8 mouse cellular contexts compared by ENCODE assay signal in genomic region chr11:100646265-100646664, GRCm38 (mm10). TPM values are rescaled to one million over a fixed set of nuclear protein-coding genes. Genes with fewer than 3 reads are reported as not detected.
DNase-seq lines count a peak whose midpoint lies in the region; ATAC-seq and TF ChIP-seq lines count a peak whose summit lies in the region.

No protein-coding gene starts in this region.

- TF ChIP-seq CTCF in Patski (IDR thresholded peaks at IDR 0.05), result peak; percentile 64

- H3K36me3 ChIP-seq in hindbrain, embryonic 11.5 days (ENCODE audit: control insufficient read depth, insufficient read depth, low read length), result no peaks in the 10 kb centered on the region
- H3K36me3 ChIP-seq in hindbrain, embryonic 14.5 days (replicated peaks; ENCODE audit: control insufficient read depth, insufficient read depth), result no peaks in the 10 kb centered on the region
- H3K36me3 ChIP-seq in neural tube, embryonic 11.5 days (ENCODE audit: control insufficient read depth, insufficient read depth, low read length), result no peaks in the 10 kb centered on the region

- no peak for ATAC-seq in hindbrain, embryonic 11.5 days (ENCODE audit: low FRiP score)
- ATAC-seq in hindbrain, embryonic 14.5 days (ENCODE audit: low FRiP score), result no peak
- no peak for ATAC-seq in Patski
- ATAC-seq in neural tube, embryonic 11.5 days (ENCODE audit: insufficient read depth, low FRiP score, low TSS enrichment), result no peak

- 0 out of 2 replicates have a peak, but pooled peaks cover 3% of the 10 kb centered on the region for H3K27me3 ChIP-seq in hindbrain, embryonic 11.5 days (ENCODE audit: control insufficient read depth, insufficient read depth, low read length)
- H3K27me3 ChIP-seq in hindbrain, embryonic 14.5 days (ENCODE audit: control insufficient read depth, insufficient read depth, low read length), result peaks cover 12% of the 10 kb centered on the region
- H3K27me3 ChIP-seq in Patski, result peaks cover 7% of the 10 kb centered on the region
- peaks cover 16% of the 10 kb centered on the region for H3K27me3 ChIP-seq in neural tube, embryonic 11.5 days (ENCODE audit: control insufficient read depth, insufficient read depth, low read length)

- H3K4me1 ChIP-seq in hindbrain, embryonic 11.5 days (replicated peaks; ENCODE audit: control insufficient read depth, insufficient read depth, low read length), result no peaks in the 10 kb centered on the region
- H3K4me1 ChIP-seq in hindbrain, embryonic 14.5 days (replicated peaks; ENCODE audit: control insufficient read depth, insufficient read depth, low read length), result no peaks in the 10 kb centered on the region
- no peaks in the 10 kb centered on the region for H3K4me1 ChIP-seq in neural tube, embryonic 11.5 days (ENCODE audit: control insufficient read depth, insufficient read depth, low read length)

- WGBS in hindbrain, embryonic 11.5 days, result 13% methylated on average over 1 of the region's 1 CpGs
- 14% methylated on average over 1 of the region's 1 CpGs for WGBS in hindbrain, embryonic 14.5 days
- WGBS in neural tube, embryonic 11.5 days, result 18% methylated on average over 1 of the region's 1 CpGs

- no peaks in the 10 kb centered on the region for H3K9me3 ChIP-seq in hindbrain, embryonic 11.5 days (ENCODE audit: control insufficient read depth, low read length)
- H3K9me3 ChIP-seq in hindbrain, embryonic 14.5 days (ENCODE audit: control insufficient read depth, low read length), result no peaks in the 10 kb centered on the region
- H3K9me3 ChIP-seq in neural tube, embryonic 11.5 days (ENCODE audit: control insufficient read depth, low read length), result no peaks in the 10 kb centered on the region

- CTCF ChIA-PET in Patski (lab: Charles Lee), result interaction anchor here (1.0 to 1.5 kb wide), 5 partner anchors 10 to 371 kb away, joined by 3 to 6 read pairs (median 3); no protein-coding TSS in a partner anchor

- H3K4me2 ChIP-seq in hindbrain, embryonic 11.5 days (replicated peaks; ENCODE audit: low read depth, low read length), result no peak overlapping the region
- H3K4me2 ChIP-seq in hindbrain, embryonic 14.5 days (replicated peaks), result no peak overlapping the region
- no peak overlapping the region for H3K4me2 ChIP-seq in neural tube, embryonic 11.5 days (ENCODE audit: low read depth)

- in situ Hi-C loops in Patski (cut with MboI; ENCODE audit: low pct_unique_long_range_greater_than_20kb), result no loop called here

- no peak overlapping the region for H3K27ac ChIP-seq in hindbrain, embryonic 11.5 days (ENCODE audit: low read depth, low read length)
- H3K27ac ChIP-seq in hindbrain, embryonic 14.5 days, result no peak overlapping the region
- H3K27ac ChIP-seq in neural tube, embryonic 11.5 days (ENCODE audit: low read depth, low read length), result no peak overlapping the region

- peak; percentile 72 for DNase-seq in hindbrain, embryonic 11.5 days (ENCODE audit: low spot score)
- DNase-seq in hindbrain, embryonic 14.5 days (ENCODE audit: low spot score), result no peak
- peak; percentile 47 for DNase-seq in CD4-positive helper T cell, adult 2 months (ENCODE audit: low read depth, low spot score)
- DNase-seq in Patski (ENCODE audit: low read depth, low spot score), result no peak
- peak; percentile 78 for DNase-seq in induced T-regulatory cell, adult 2 months (ENCODE audit: low read depth)
- DNase-seq in neural tube, embryonic 11.5 days (ENCODE audit: low spot score), result peak; percentile 63
- DNase-seq in frontal cortex, adult 2 months (ENCODE audit: extremely low spot score in 1 of 2, low spot score in 1 of 2), result no peak
- DNase-seq in right cerebral cortex, adult 18-20 months, result no peak

- no peak overlapping the region for H3K4me3 ChIP-seq in hindbrain, embryonic 11.5 days (ENCODE audit: low read depth, low read length)
- H3K4me3 ChIP-seq in hindbrain, embryonic 14.5 days (replicated peaks; ENCODE audit: low read length), result no peak overlapping the region
- no peak overlapping the region for H3K4me3 ChIP-seq in neural tube, embryonic 11.5 days (ENCODE audit: low read depth, low read length)

- POLR2A ChIA-PET in Patski (lab: Charles Lee), result no interaction called here

- no peak overlapping the region for H3K9ac ChIP-seq in hindbrain, embryonic 11.5 days (ENCODE audit: low read depth, low read length)
- no peak overlapping the region for H3K9ac ChIP-seq in hindbrain, embryonic 14.5 days
- no peak overlapping the region for H3K9ac ChIP-seq in neural tube, embryonic 11.5 days (ENCODE audit: low read length)

RNA-seq across cellular contexts. Expression of gene Dnajc7, which starts 26.3 kb away (rescaled TPM):
- polyA plus RNA-seq in hindbrain, embryonic 11.5 days (2014; fragmentation: Nextera tagmentation; extraction: Ambion mirVana), result 95.3 and 105 TPM in 2 replicates
- 91.0 and 91.6 TPM in 2 replicates for polyA plus RNA-seq in hindbrain, embryonic 14.5 days (2014; fragmentation: Nextera tagmentation; extraction: Ambion mirVana)
- polyA plus RNA-seq in Patski (2021), result 268 TPM
- 77.0 and 81.1 TPM in 2 replicates for polyA plus RNA-seq in neural tube, embryonic 11.5 days (2014; fragmentation: Nextera tagmentation; extraction: Ambion mirVana)
- 224 and 228 TPM in 2 replicates for polyA plus RNA-seq in frontal cortex, adult 2 months (2012; rRNA removed)

RNA-seq across cellular contexts. Expression of gene Nkiras2, which starts 27.2 kb away (rescaled TPM):
- polyA plus RNA-seq in hindbrain, embryonic 11.5 days (2014; fragmentation: Nextera tagmentation; extraction: Ambion mirVana), result 108 and 109 TPM in 2 replicates
- polyA plus RNA-seq in hindbrain, embryonic 14.5 days (2014; fragmentation: Nextera tagmentation; extraction: Ambion mirVana), result 103 TPM in 2 replicates
- polyA plus RNA-seq in Patski (2021), result 36.5 TPM
- 112 and 115 TPM in 2 replicates for polyA plus RNA-seq in neural tube, embryonic 11.5 days (2014; fragmentation: Nextera tagmentation; extraction: Ambion mirVana)
- 23.5 and 27.3 TPM in 2 replicates for polyA plus RNA-seq in frontal cortex, adult 2 months (2012; rRNA removed)

RNA-seq across cellular contexts. Expression of gene Zfp385c, which starts 46.0 kb away (rescaled TPM):
- 0.08 and 0.71 TPM in 2 replicates for polyA plus RNA-seq in hindbrain, embryonic 11.5 days (2014; fragmentation: Nextera tagmentation; extraction: Ambion mirVana)
- 0.20 and 0.31 TPM in 2 replicates for polyA plus RNA-seq in hindbrain, embryonic 14.5 days (2014; fragmentation: Nextera tagmentation; extraction: Ambion mirVana)
- not detected for polyA plus RNA-seq in Patski (2021)
- 0.32 TPM in 1 of 2 replicates, not detected in the other for polyA plus RNA-seq in neural tube, embryonic 11.5 days (2014; fragmentation: Nextera tagmentation; extraction: Ambion mirVana)
- 2.5 TPM in 2 replicates for polyA plus RNA-seq in frontal cortex, adult 2 months (2012; rRNA removed)

RNA-seq across cellular contexts. Expression of gene Dhx58, which starts 57.8 kb away (rescaled TPM):
- polyA plus RNA-seq in hindbrain, embryonic 11.5 days (2014; fragmentation: Nextera tagmentation; extraction: Ambion mirVana), result 1.8 and 1.9 TPM in 2 replicates
- 0.85 and 1.7 TPM in 2 replicates for polyA plus RNA-seq in hindbrain, embryonic 14.5 days (2014; fragmentation: Nextera tagmentation; extraction: Ambion mirVana)
- polyA plus RNA-seq in Patski (2021), result 1.5 TPM
- polyA plus RNA-seq in neural tube, embryonic 11.5 days (2014; fragmentation: Nextera tagmentation; extraction: Ambion mirVana), result 1.4 and 1.9 TPM in 2 replicates
- 2.7 and 2.8 TPM in 2 replicates for polyA plus RNA-seq in frontal cortex, adult 2 months (2012; rRNA removed)

Comparison
In these comparisons a context has a peak if more than half of its experiments do, and no peak if none do; other contexts are left out.
1. DNase-seq: peak in hindbrain, embryonic 11.5 days (single experiment), CD4-positive helper T cell, adult 2 months (single experiment), induced T-regulatory cell, adult 2 months (single experiment) and neural tube, embryonic 11.5 days (single experiment); none in hindbrain, embryonic 14.5 days (single experiment), Patski (single experiment), frontal cortex, adult 2 months (0 of 2) and right cerebral cortex, adult 18-20 months (single experiment).